Mouse (Mus musculus) A20 (cell line): Measurements from ENCODE around the gene Prr36.
A peak's percentile ranks its signal among the peaks of the same experiment; 100 is the strongest.

Source experiments
- DNase-seq: peaks from one replicate; pipeline ENCODE4 v3.0.0-alpha.2; 2011; ENCODE audit warnings: low read depth, low spot score

Gene Prr36

GRCm38 (mm10) chr8:4201321-4201720, 15.9 kb downstream of the Prr36 start:
- DNase-seq, result no peak

GRCm38 (mm10) chr8:4193588-4193894, 23.7 kb downstream of the Prr36 start:
- DNase-seq, result no peak

GRCm38 (mm10) chr8:4192807-4193587, 24.3 kb downstream of the Prr36 start:
- DNase-seq, result peak; percentile 78

- no peak for DNase-seq
Observed at GRCm38 (mm10) chr8:4192305-4192704, 25.0 kb downstream of the Prr36 start.

GRCm38 (mm10) chr8:4189031-4189722, 28.1 kb downstream of the Prr36 start:
- no peak for DNase-seq

- no peak for DNase-seq
Observed at GRCm38 (mm10) chr8:4188605-4189004, 28.7 kb downstream of the Prr36 start.

GRCm38 (mm10) chr8:4186151-4186550, 31.1 kb downstream of the Prr36 start:
- no peak for DNase-seq

GRCm38 (mm10) chr8:4183409-4183808, 33.9 kb downstream of the Prr36 start:
- DNase-seq, result no peak

GRCm38 (mm10) chr8:4174018-4174417, 43.2 kb downstream of the Prr36 start:
- DNase-seq, result no peak

GRCm38 (mm10) chr8:4172486-4172885, 44.8 kb downstream of the Prr36 start:
- DNase-seq, result no peak

- no peak for DNase-seq
Observed at GRCm38 (mm10) chr8:4167918-4168317, 49.3 kb downstream of the Prr36 start.

GRCm38 (mm10) chr8:4166881-4167525, 50.3 kb downstream of the Prr36 start:
- DNase-seq, result no peak

GRCm38 (mm10) chr8:4165852-4166751, 51.2 kb downstream of the Prr36 start, which contains the start of gene Evi5l:
Gene Evi5l (plus strand): TSS chr8:4166567.
- DNase-seq, result peak; percentile 99

- DNase-seq, result peak; percentile 33
Observed at GRCm38 (mm10) chr8:4165176-4165851, 51.9 kb downstream of the Prr36 start.

GRCm38 (mm10) chr8:4162786-4163185, 54.5 kb downstream of the Prr36 start:
- DNase-seq, result no peak
